Mouse (Mus musculus) urinary bladder, postnatal 36 days (tissue): ENCODE measurements at regions not wholly inside any gene's neighbourhood (a gene's known extent, or its start where the extent isn't known, plus 50 kb on each side); places are given as distances from the start of the nearest gene placed in this dataset.

Experiments used
- DNase-seq, 2 experiments: peaks; one replicate each; pipeline ENCODE4 v3.0.0; 2022; ENCODE audit warnings: low spot score in 2 of 2, mixed read lengths in 1 of 2

- DNase-seq, result no peak
These were observed 411.0 kb downstream of the Ofcc1 start for GRCm38 (mm10) chr13:39950203-39950602.

GRCm38 (mm10) chr13:39935216-39935615 is 426.0 kb downstream of the Ofcc1 start:
- DNase-seq, result no peak

GRCm38 (mm10) chr13:39931487-39931886 is 429.8 kb downstream of the Ofcc1 start:
- no peak for DNase-seq

GRCm38 (mm10) chr13:39928573-39928972 is 432.7 kb downstream of the Ofcc1 start:
- DNase-seq, result no peak

- no peak for DNase-seq
These were observed 436.9 kb downstream of the Ofcc1 start for GRCm38 (mm10) chr13:39924366-39924765.

GRCm38 (mm10) chr13:39923113-39923512 is 438.1 kb downstream of the Ofcc1 start:
- peak; percentile 4 for DNase-seq

GRCm38 (mm10) chr13:39907720-39908119 is 453.5 kb downstream of the Ofcc1 start:
- no peak for DNase-seq

GRCm38 (mm10) chr13:39904264-39904663 is 457.0 kb downstream of the Ofcc1 start:
- no peak for DNase-seq

- no peak for DNase-seq
These were observed 457.9 kb downstream of the Ofcc1 start for GRCm38 (mm10) chr13:39903319-39903718.

- no peak for DNase-seq
These were observed 461.9 kb downstream of the Ofcc1 start for GRCm38 (mm10) chr13:39899332-39899731.

- DNase-seq, result no peak
These were observed 462.8 kb downstream of the Ofcc1 start for GRCm38 (mm10) chr13:39898412-39898979.

- no peak for DNase-seq
These were observed 467.1 kb downstream of the Ofcc1 start for GRCm38 (mm10) chr13:39894159-39894558.

GRCm38 (mm10) chr13:39881066-39881465 is 480.2 kb downstream of the Ofcc1 start:
- no peak for DNase-seq

GRCm38 (mm10) chr13:39880136-39880535 is 481.1 kb downstream of the Ofcc1 start:
- no peak for DNase-seq

GRCm38 (mm10) chr13:39877361-39878141 is 483.7 kb downstream of the Ofcc1 start:
- no peak for DNase-seq

GRCm38 (mm10) chr13:39852257-39852800 is 508.9 kb downstream of the Ofcc1 start:
- DNase-seq, result no peak

- DNase-seq, result no peak
These were observed 511.9 kb downstream of the Ofcc1 start for GRCm38 (mm10) chr13:39849391-39849790.

GRCm38 (mm10) chr13:39836053-39836584 is 525.1 kb downstream of the Ofcc1 start:
- no peak for DNase-seq

- DNase-seq, result no peak
These were observed 525.9 kb downstream of the Ofcc1 start for GRCm38 (mm10) chr13:39835302-39835701.

- no peak for DNase-seq
These were observed 526.6 kb downstream of the Ofcc1 start for GRCm38 (mm10) chr13:39834521-39835245.

GRCm38 (mm10) chr13:39823965-39824555 is 537.2 kb downstream of the Ofcc1 start:
- no peak for DNase-seq
